Mouse (Mus musculus) forebrain, embryonic 10.5 days (tissue): ENCODE results near the gene Gm8947. TPM values are rescaled to one million over a fixed set of nuclear protein-coding genes. Genes with fewer than 3 reads are reported as not detected.
"Not testable (repeated sequence)": the region's sequence is repeated elsewhere in the genome, so short reads cannot be mapped to it uniquely, and the experiment has no call there.

Experiments
- DNase-seq: peaks from one replicate; pipeline ENCODE4 v3.0.0-alpha.2; 2017; ENCODE audit warnings: low spot score; ENCODE audit errors: extremely low spot score
- H3K27ac ChIP-seq: fragments of 300-500 bp; sonication (generic); 2 replicates; pipeline ENCODE4 v1.5.1; 2016; ENCODE audit warnings: mild to moderate bottlenecking
- H3K27me3 ChIP-seq: fragments of 300-500 bp; sonication (generic); 2 replicates; pipeline ENCODE4 v1.6.1; 2016; ENCODE audit warnings: mild to moderate bottlenecking; ENCODE audit not compliant: poor library complexity, severe bottlenecking
- H3K36me3 ChIP-seq: fragments of 300-500 bp; sonication (generic); replicated peaks from 2 replicates; pipeline ENCODE4 v1.6.1; 2016; ENCODE audit warnings: mild to moderate bottlenecking, moderate library complexity
- H3K4me1 ChIP-seq: fragments of 300-500 bp; sonication (generic); 2 replicates; pipeline ENCODE4 v1.6.1; 2016
- H3K4me3 ChIP-seq: fragments of 300-500 bp; sonication (generic); 2 replicates; pipeline ENCODE4 v1.5.1; 2016; ENCODE audit warnings: mild to moderate bottlenecking, moderate library complexity
- H3K9me3 ChIP-seq: fragments of 300-500 bp; sonication (generic); 2 replicates; pipeline ENCODE4 v1.6.1; 2016; ENCODE audit warnings: mild to moderate bottlenecking, moderate library complexity
- WGBS: fragments of 180-500 bp; shearing (Covaris S2); methylation state at CpG from one replicate; pipeline ENCODE4 v1.1.7; 2016; 5-methylcytosine and 5-hydroxymethylcytosine counted together
- polyA plus RNA-seq: library from polyadenylated mRNA; unstranded; fragments of >200 nt; fragmentation: Nextera tagmentation; extraction: Ambion mirVana; gene quantifications from 2 replicates; pipeline ENCODE4 v1.2.1, GENCODE M21; 2016

Gm8947 gene
- polyA plus RNA-seq = 0.14 and 0.42 TPM in 2 replicates

- not testable (repeated sequence) for H3K4me1 ChIP-seq, DNase-seq, H3K9me3 ChIP-seq, H3K36me3 ChIP-seq, H3K27me3 ChIP-seq, H3K27ac ChIP-seq, H3K4me3 ChIP-seq
- WGBS = no CpG with 5 or more reads among the region's 7 CpGs
These were observed at the start of gene Gm8947 for GRCm38 (mm10) chr1:151192075-151192474. TSS of gene Gm8947 (plus strand) at chr1:151192376.

- H3K36me3 ChIP-seq = no peaks in the 10 kb centered on the region
- H3K4me1 ChIP-seq = peaks cover 8% of the 10 kb centered on the region
- no peaks in the 10 kb centered on the region for H3K27me3 ChIP-seq
- WGBS = 73% methylated on average over 6 of the region's 6 CpGs
- H3K4me3 ChIP-seq = no peak overlapping the region
- DNase-seq = no peak
- no peak overlapping the region for H3K27ac ChIP-seq
- H3K9me3 ChIP-seq = no peaks in the 10 kb centered on the region
These were observed 47.6 kb upstream of the Gm8947 start for GRCm38 (mm10) chr1:151144471-151145146.

GRCm38 (mm10) chr1:151147801-151148200 lies 44.4 kb upstream of the Gm8947 start:
- H3K4me3 ChIP-seq = no peak overlapping the region
- H3K36me3 ChIP-seq = no peaks in the 10 kb centered on the region
- H3K9me3 ChIP-seq = no peaks in the 10 kb centered on the region
- no peak overlapping the region for H3K27ac ChIP-seq
- DNase-seq = no peak
- no peaks in the 10 kb centered on the region for H3K27me3 ChIP-seq
- H3K4me1 ChIP-seq = no peaks in the 10 kb centered on the region

GRCm38 (mm10) chr1:151150211-151150610 lies 42.0 kb upstream of the Gm8947 start:
- no peak overlapping the region for H3K27ac ChIP-seq
- H3K36me3 ChIP-seq = no peaks in the 10 kb centered on the region
- no peak overlapping the region for H3K4me3 ChIP-seq
- no peaks in the 10 kb centered on the region for H3K27me3 ChIP-seq
- no peak for DNase-seq
- H3K9me3 ChIP-seq = peaks cover 5% of the 10 kb centered on the region; the same call in 1 of the 2 replicates
- 91% methylated on average over 7 of the region's 7 CpGs for WGBS
- H3K4me1 ChIP-seq = no peaks in the 10 kb centered on the region; the same call in 1 of the 2 replicates

GRCm38 (mm10) chr1:151151089-151151488 lies 41.1 kb upstream of the Gm8947 start:
- WGBS = 82% methylated on average over 2 of the region's 2 CpGs
- Histone ChIP-seq H3K9me3 (peaks cover 5% of the 10 kb centered on the region; the same call in 1 of the 2 replicates), H3K36me3 (no peaks in the 10 kb centered on the region), H3K4me1 (no peaks in the 10 kb centered on the region; the same call in 1 of the 2 replicates), H3K4me3 (no peak overlapping the region), H3K27me3 (no peaks in the 10 kb centered on the region), H3K27ac (no peak overlapping the region)
- DNase-seq = no peak

GRCm38 (mm10) chr1:151153056-151153652 lies 39.0 kb upstream of the Gm8947 start:
- DNase-seq = no peak
- no peak overlapping the region for H3K27ac ChIP-seq
- H3K4me1 ChIP-seq = peaks cover 15% of the 10 kb centered on the region
- no peaks in the 10 kb centered on the region for H3K36me3 ChIP-seq
- 91% methylated on average over 6 of the region's 6 CpGs for WGBS
- H3K9me3 ChIP-seq = peaks cover 5% of the 10 kb centered on the region; the same call in 1 of the 2 replicates
- H3K27me3 ChIP-seq = no peaks in the 10 kb centered on the region
- no peak overlapping the region for H3K4me3 ChIP-seq

GRCm38 (mm10) chr1:151154131-151154530 lies 38.0 kb upstream of the Gm8947 start:
- H3K4me3 ChIP-seq, H3K9me3 ChIP-seq, H3K27ac ChIP-seq, H3K27me3 ChIP-seq, DNase-seq, H3K36me3 ChIP-seq: not testable (repeated sequence)
- 94% methylated on average over 9 of the region's 9 CpGs for WGBS
- peaks cover 22% of the 10 kb centered on the region for H3K4me1 ChIP-seq

- no peak for DNase-seq
- Histone ChIP-seq H3K4me3 (no peak overlapping the region), H3K9me3 (peaks cover 5% of the 10 kb centered on the region; the same call in 1 of the 2 replicates), H3K4me1 (peaks cover 25% of the 10 kb centered on the region), H3K36me3 (no peaks in the 10 kb centered on the region), H3K27ac (no peak overlapping the region), H3K27me3 (peaks cover 6% of the 10 kb centered on the region; the same call in 1 of the 2 replicates)
- 91% methylated on average over 3 of the region's 3 CpGs for WGBS
These were observed 36.0 kb upstream of the Gm8947 start for GRCm38 (mm10) chr1:151156129-151156528.

GRCm38 (mm10) chr1:151156777-151157632 lies 35.2 kb upstream of the Gm8947 start:
- Histone ChIP-seq H3K4me1 (peaks cover 25% of the 10 kb centered on the region), H3K9me3 (peaks cover 5% of the 10 kb centered on the region; the same call in 1 of the 2 replicates), H3K36me3 (no peaks in the 10 kb centered on the region), H3K27me3 (peaks cover 6% of the 10 kb centered on the region; the same call in 1 of the 2 replicates), H3K4me3 (no peak overlapping the region), H3K27ac (no peak overlapping the region)
- no peak for DNase-seq
- WGBS = 84% methylated on average over 7 of the region's 7 CpGs

GRCm38 (mm10) chr1:151157963-151158856 lies 34.0 kb upstream of the Gm8947 start:
- 52% methylated on average over 9 of the region's 9 CpGs for WGBS
- Histone ChIP-seq H3K27ac (no peak overlapping the region), H3K27me3 (peaks cover 6% of the 10 kb centered on the region; the same call in 1 of the 2 replicates), H3K36me3 (no peaks in the 10 kb centered on the region), H3K4me3 (no peak overlapping the region), H3K4me1 (peaks cover 25% of the 10 kb centered on the region), H3K9me3 (peaks cover 4% of the 10 kb centered on the region; the same call in 1 of the 2 replicates)
- DNase-seq = peak; percentile 29

GRCm38 (mm10) chr1:151158857-151159510 lies 33.2 kb upstream of the Gm8947 start:
- Histone ChIP-seq H3K36me3 (no peaks in the 10 kb centered on the region), H3K9me3 (no peaks in the 10 kb centered on the region), H3K4me3 (no peak overlapping the region), H3K4me1 (peaks cover 25% of the 10 kb centered on the region), H3K27me3 (peaks cover 6% of the 10 kb centered on the region; the same call in 1 of the 2 replicates), H3K27ac (no peak overlapping the region)
- WGBS = 95% methylated on average over 2 of the region's 2 CpGs
- no peak for DNase-seq
